Mouse (Mus musculus) liver, adult 2 months (tissue): ENCODE measurements at regions not wholly inside any gene's neighbourhood (a gene's known extent, or its start where the extent isn't known, plus 50 kb on each side); places are given as distances from the start of the nearest gene placed in this dataset.

ENCODE experiments used
- DNase-seq: peaks from one replicate; pipeline ENCODE4 v3.0.0-alpha.2; 2011; ENCODE audit warnings: low read depth, low spot score; ENCODE audit errors: extremely low read depth
- H3K27ac ChIP-seq: fragments of 200-500 bp; replicated peaks from 2 replicates; pipeline ENCODE4 v1.5.1; 2012; ENCODE audit warnings: low read depth, mild to moderate bottlenecking, control low read depth, inconsistent platforms, low read length; ENCODE audit not compliant: insufficient read depth
- H3K27me3 ChIP-seq: fragments of 200-500 bp; 2 replicates; pipeline ENCODE4 v1.6.1; 2012; ENCODE audit warnings: mild to moderate bottlenecking, moderate library complexity, low read length, inconsistent platforms; ENCODE audit not compliant: control insufficient read depth, insufficient read depth
- H3K36me3 ChIP-seq: fragments of 200-500 bp; 2 replicates; pipeline ENCODE4 v1.6.1; 2012; ENCODE audit warnings: low read length, inconsistent platforms; ENCODE audit not compliant: control insufficient read depth, insufficient read depth
- H3K4me1 ChIP-seq: fragments of 200-500 bp; 2 replicates; pipeline ENCODE4 v1.6.1; 2011; ENCODE audit warnings: low read length; ENCODE audit not compliant: control insufficient read depth, insufficient read depth
- H3K4me3 ChIP-seq: fragments of 200-500 bp; 2 replicates; pipeline ENCODE4 v1.5.1; 2011; ENCODE audit warnings: low read depth, mild to moderate bottlenecking, control low read depth, low read length, moderate library complexity; ENCODE audit not compliant: insufficient read depth
- H3K79me2 ChIP-seq: fragments of 200-500 bp; 2 replicates; pipeline ENCODE4 v1.6.1; 2012; ENCODE audit warnings: inconsistent platforms, mild to moderate bottlenecking, low read length, moderate library complexity; ENCODE audit not compliant: control insufficient read depth, insufficient read depth
- H3K9ac ChIP-seq: fragments of 200-500 bp; 2 replicates; pipeline ENCODE4 v1.6.1; 2012; ENCODE audit warnings: low read depth, mild to moderate bottlenecking, control low read depth, inconsistent platforms, low read length
- CTCF ChIP-seq: fragments of 200-500 bp; IDR thresholded peaks from 2 replicates; pipeline ENCODE4 v1.5.1; 2011; ENCODE audit warnings: low read depth, low read length, control low read depth
- POLR2A ChIP-seq: fragments of 200-500 bp; IDR thresholded peaks from 2 replicates; pipeline ENCODE4 v1.6.1; 2011; ENCODE audit warnings: low read length, control low read depth; ENCODE audit not compliant: insufficient read depth; ENCODE audit errors: extremely low read depth
- WGBS: fragments of 180-500 bp; shearing (Covaris S2); methylation state at CpG from one replicate; pipeline ENCODE4 v1.1.7; 2018; 5-methylcytosine and 5-hydroxymethylcytosine counted together

GRCm38 (mm10) chr5:119325681-119326255 lies 344.7 kb upstream of the Tbx3 start:
- TF ChIP-seq POLR2A (no peak), CTCF (no peak)
- Histone ChIP-seq H3K79me2 (no peaks in the 10 kb centered on the region), H3K27me3 (no peaks in the 10 kb centered on the region), H3K36me3 (no peaks in the 10 kb centered on the region), H3K4me1 (no peaks in the 10 kb centered on the region), H3K27ac (no peak overlapping the region), H3K4me3 (no peak overlapping the region), H3K9ac (no peak overlapping the region)
- DNase-seq: no peak
- 76% methylated on average over 13 of the region's 13 CpGs for WGBS

- WGBS: 94% methylated on average over 8 of the region's 8 CpGs
- Histone ChIP-seq H3K36me3 (no peaks in the 10 kb centered on the region), H3K79me2 (no peaks in the 10 kb centered on the region), H3K27ac (no peak overlapping the region), H3K27me3 (no peaks in the 10 kb centered on the region), H3K4me1 (peaks cover 4% of the 10 kb centered on the region; the same call in 1 of the 2 replicates), H3K4me3 (no peak overlapping the region), H3K9ac (no peak overlapping the region)
- DNase-seq: no peak
- no peak for TF ChIP-seq POLR2A
- no peak for TF ChIP-seq CTCF
Measured at GRCm38 (mm10) chr5:119326895-119327294, 343.6 kb upstream of the Tbx3 start.

- TF ChIP-seq CTCF (no peak), POLR2A (no peak)
- Histone ChIP-seq H3K27me3 (no peaks in the 10 kb centered on the region), H3K27ac (no peak overlapping the region), H3K9ac (no peak overlapping the region), H3K4me1 (peaks cover 11% of the 10 kb centered on the region), H3K79me2 (no peaks in the 10 kb centered on the region), H3K4me3 (no peak overlapping the region), H3K36me3 (no peaks in the 10 kb centered on the region)
- 85% methylated on average over 7 of the region's 7 CpGs for WGBS
- DNase-seq: no peak
Measured at GRCm38 (mm10) chr5:119328971-119329370, 341.5 kb upstream of the Tbx3 start.

DNA sequence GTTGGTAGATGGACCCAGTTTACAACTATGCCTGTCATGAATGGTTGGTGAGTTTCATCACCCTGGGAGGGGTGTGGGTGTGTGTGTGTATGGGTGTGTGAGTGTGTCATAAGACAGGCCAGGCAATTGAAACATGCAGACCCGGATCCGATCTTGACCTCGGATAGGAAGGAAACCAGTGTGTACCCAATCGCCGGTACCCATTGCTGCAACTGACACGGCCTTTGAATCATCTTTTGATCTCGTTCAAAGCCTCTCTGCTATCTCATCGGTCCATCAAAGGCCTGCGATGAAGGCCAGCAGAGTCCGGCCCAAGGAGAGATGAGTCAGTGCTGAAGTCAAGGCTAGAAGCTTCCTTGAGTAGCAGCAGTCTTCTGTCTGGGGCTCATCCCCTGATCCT lies 341.1 kb upstream of the Tbx3 start:
- no peak overlapping the region for H3K9ac ChIP-seq
- no peaks in the 10 kb centered on the region for H3K79me2 ChIP-seq
- DNase-seq: peak; percentile 64
- peaks cover 11% of the 10 kb centered on the region for H3K4me1 ChIP-seq
- H3K27me3 ChIP-seq: no peaks in the 10 kb centered on the region
- 0 out of 2 replicates have a peak overlapping the region, but pooled peaks have one; percentile 34 for H3K27ac ChIP-seq
- no peak for TF ChIP-seq POLR2A
- TF ChIP-seq CTCF: no peak
- 60% methylated on average over 10 of the region's 10 CpGs for WGBS
- no peak overlapping the region for H3K4me3 ChIP-seq
- H3K36me3 ChIP-seq: no peaks in the 10 kb centered on the region

- peak; percentile 42 for DNase-seq
- Histone ChIP-seq H3K79me2 (no peaks in the 10 kb centered on the region), H3K36me3 (no peaks in the 10 kb centered on the region), H3K9ac (no peak overlapping the region), H3K4me1 (peaks cover 11% of the 10 kb centered on the region), H3K27ac (0 out of 2 replicates have a peak overlapping the region, but pooled peaks have one; percentile 34), H3K4me3 (no peak overlapping the region), H3K27me3 (no peaks in the 10 kb centered on the region)
- WGBS: 80% methylated on average over 6 of the region's 6 CpGs
- TF ChIP-seq POLR2A: no peak
- no peak for TF ChIP-seq CTCF
Measured at GRCm38 (mm10) chr5:119329860-119330259, 340.6 kb upstream of the Tbx3 start.

DNA sequence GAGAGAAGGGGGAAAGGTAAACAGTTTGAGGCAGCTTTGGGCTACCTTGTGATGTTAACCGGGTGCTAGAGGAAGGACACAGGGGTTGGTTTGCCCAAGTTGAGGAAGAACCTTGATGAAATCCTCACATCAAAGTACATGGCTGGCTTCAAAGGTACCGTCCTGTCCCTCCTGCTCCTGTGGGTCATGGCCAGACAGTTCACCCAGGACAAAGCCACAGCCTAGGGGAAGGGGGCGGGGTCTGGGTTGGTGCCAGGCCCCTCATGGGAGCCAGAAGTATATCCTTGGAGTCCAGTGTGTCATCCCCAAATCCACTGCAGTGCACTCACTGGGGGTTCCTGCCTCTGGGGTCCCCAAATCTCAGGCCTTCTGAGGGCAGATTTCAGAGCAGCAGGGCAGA lies 339.0 kb upstream of the Tbx3 start:
- Histone ChIP-seq H3K4me1 (peaks cover 11% of the 10 kb centered on the region), H3K79me2 (no peaks in the 10 kb centered on the region), H3K4me3 (no peak overlapping the region), H3K9ac (no peak overlapping the region), H3K27ac (peak overlapping the region; percentile 25; the same call in 1 of the 2 replicates), H3K27me3 (no peaks in the 10 kb centered on the region), H3K36me3 (no peaks in the 10 kb centered on the region)
- TF ChIP-seq POLR2A (no peak), CTCF (no peak)
- 19% methylated on average over 3 of the region's 3 CpGs for WGBS
- DNase-seq: peak; percentile 92
